Mouse (Mus musculus) kidney, postnatal 0 days (tissue): ENCODE data around the gene Ccdc170. TPM values are rescaled to one million over a fixed set of nuclear protein-coding genes. Genes with fewer than 3 reads are reported as not detected.

Source experiments
- ATAC-seq: fragments of 200-750 bp; cut with Nextera tagmentation; replicated peaks from 2 replicates; pipeline ENCODE4 v1.8.0; 2017; ENCODE audit warnings: low read depth, moderate number of reproducible peaks, moderate TSS enrichment, moderate library complexity; ENCODE audit not compliant: low FRiP score
- DNase-seq: peaks from one replicate; pipeline ENCODE4 v3.0.0-alpha.2; 2016; ENCODE audit warnings: low spot score
- H3K27ac ChIP-seq: fragments of 300-500 bp; sonication (generic); 2 replicates; pipeline ENCODE4 v1.5.1; 2014; ENCODE audit warnings: mild to moderate bottlenecking
- H3K27me3 ChIP-seq: fragments of 300-500 bp; sonication (generic); 2 replicates; pipeline ENCODE4 v1.6.1; 2014; ENCODE audit warnings: low read length, mixed read lengths; ENCODE audit not compliant: insufficient read depth
- H3K36me3 ChIP-seq: fragments of 300-500 bp; sonication (generic); 2 replicates; pipeline ENCODE4 v1.6.1; 2014; ENCODE audit warnings: low read length, mixed read lengths; ENCODE audit not compliant: insufficient read depth
- H3K4me1 ChIP-seq: fragments of 300-500 bp; sonication (generic); replicated peaks from 2 replicates; pipeline ENCODE4 v1.6.1; 2014; ENCODE audit warnings: antibody characterized with exemption, low read length, mixed read lengths; ENCODE audit not compliant: insufficient read depth
- H3K4me2 ChIP-seq: fragments of 300-500 bp; sonication (generic); 2 replicates; pipeline ENCODE4 v1.6.1; 2014; ENCODE audit warnings: mild to moderate bottlenecking, low read length, moderate library complexity, mixed read lengths
- H3K4me3 ChIP-seq: fragments of 300-500 bp; sonication (generic); replicated peaks from 2 replicates; pipeline ENCODE4 v1.5.1; 2014; ENCODE audit warnings: low read depth, low read length
- H3K9ac ChIP-seq: fragments of 300-500 bp; sonication (generic); 2 replicates; pipeline ENCODE4 v1.6.1; 2014; ENCODE audit warnings: low read depth, low read length
- H3K9me3 ChIP-seq: fragments of 300-500 bp; sonication (generic); replicated peaks from 2 replicates; pipeline ENCODE4 v1.6.1; 2016; ENCODE audit warnings: low read length, inconsistent platforms, mixed read lengths
- CTCF ChIP-seq: IDR thresholded peaks from 2 replicates; pipeline ENCODE4 v1.5.1; 2016; ENCODE audit warnings: antibody characterized with exemption, low read depth, mild to moderate bottlenecking, moderate library complexity
- WGBS: fragments of 180-500 bp; shearing (Covaris S2); extraction: QIAGEN DNeasy Blood & Tissue Kit; methylation state at CpG from one replicate; pipeline ENCODE4 v1.1.7; 2014; 5-methylcytosine and 5-hydroxymethylcytosine counted together
- polyA plus RNA-seq: library from polyadenylated mRNA; unstranded; fragments of >200 nt; fragmentation: Nextera tagmentation; extraction: Ambion mirVana; gene quantifications from 2 replicates; pipeline ENCODE4 v1.2.1, GENCODE M21; 2015

The Ccdc170 gene
- polyA plus RNA-seq, 1 experiment from 2014 or later = 1.0 TPM

- Histone ChIP-seq H3K4me1 (no peaks in the 10 kb centered on the region), H3K27ac (no peak overlapping the region), H3K27me3 (no peaks in the 10 kb centered on the region), H3K36me3 (no peaks in the 10 kb centered on the region), H3K4me3 (no peak overlapping the region), H3K9me3 (no peaks in the 10 kb centered on the region), H3K9ac (no peak overlapping the region), H3K4me2 (no peak overlapping the region)
- WGBS = 67% methylated on average over 2 of the region's 2 CpGs
- DNase-seq = no peak
- no peak for TF ChIP-seq CTCF
- no peak for ATAC-seq
These were observed 127.9 kb downstream of the Ccdc170 start for GRCm38 (mm10) chr10:4610234-4610633.

- peak; percentile 63; the same call in 1 of the 2 replicates for ATAC-seq
- 19% methylated on average over 13 of the region's 13 CpGs for WGBS
- peak; percentile 82 for DNase-seq
These were observed 129.3 kb downstream of the Ccdc170 start, which contains the start of gene Esr1 for GRCm38 (mm10) chr10:4611386-4612155. Esr1 (plus strand) TSS chr10:4611593.

More at GRCm38 (mm10) chr10:4611386-4612155, 129.3 kb downstream of the Ccdc170 start, which contains the start of gene Esr1:
- H3K9me3 ChIP-seq = no peaks in the 10 kb centered on the region
- H3K27ac ChIP-seq = peak within 1 kb of the TSS; percentile 77
- peak within 1 kb of the TSS; percentile 33 for H3K4me3 ChIP-seq
- no peaks in the 10 kb centered on the region for H3K36me3 ChIP-seq
- peak within 1 kb of the TSS; percentile 61 for H3K9ac ChIP-seq
- H3K4me1 ChIP-seq = no peaks in the 10 kb centered on the region
- no peaks in the 10 kb centered on the region for H3K27me3 ChIP-seq
- TF ChIP-seq CTCF = no peak; the same call in 1 of the 2 replicates
- H3K4me2 ChIP-seq = peak within 1 kb of the TSS; percentile 57

Other genes with a start within 250 kb of the Ccdc170 start
- gene Akap12, start 216.1 kb upstream of the Ccdc170 start, polyA plus RNA-seq = 53.7 and 54.4 TPM in 2 replicates
- 13.0 and 13.7 TPM in 2 replicates for gene Zbtb2, start 94.4 kb upstream of the Ccdc170 start, polyA plus RNA-seq
- gene Rmnd1, start 50.1 kb upstream of the Ccdc170 start, polyA plus RNA-seq = 45.4 and 47.1 TPM in 2 replicates
- 17.1 and 19.2 TPM in 2 replicates for gene Armt1, start 50.0 kb upstream of the Ccdc170 start, polyA plus RNA-seq
- 3.3 and 3.7 TPM in 2 replicates for gene Esr1, start 129.1 kb downstream of the Ccdc170 start, polyA plus RNA-seq